Mouse (Mus musculus) spleen, adult 2 months (tissue): ENCODE measurements at regions not wholly inside any gene's neighbourhood (a gene's known extent, or its start where the extent isn't known, plus 50 kb on each side); places are given as distances from the start of the nearest gene placed in this dataset.

ENCODE experiments used
- CTCF ChIP-seq: fragments of 200-500 bp; IDR thresholded peaks from 2 replicates; pipeline ENCODE4 v1.5.1; 2011; ENCODE audit warnings: mild to moderate bottlenecking, inconsistent platforms; ENCODE audit not compliant: insufficient read depth, insufficient read length, insufficient replicate concordance; ENCODE audit errors: extremely low read depth
- POLR2A ChIP-seq: fragments of 200-500 bp; IDR thresholded peaks from 2 replicates; pipeline ENCODE4 v1.6.1; 2011; ENCODE audit warnings: low read depth, low read length, inconsistent platforms

DNA sequence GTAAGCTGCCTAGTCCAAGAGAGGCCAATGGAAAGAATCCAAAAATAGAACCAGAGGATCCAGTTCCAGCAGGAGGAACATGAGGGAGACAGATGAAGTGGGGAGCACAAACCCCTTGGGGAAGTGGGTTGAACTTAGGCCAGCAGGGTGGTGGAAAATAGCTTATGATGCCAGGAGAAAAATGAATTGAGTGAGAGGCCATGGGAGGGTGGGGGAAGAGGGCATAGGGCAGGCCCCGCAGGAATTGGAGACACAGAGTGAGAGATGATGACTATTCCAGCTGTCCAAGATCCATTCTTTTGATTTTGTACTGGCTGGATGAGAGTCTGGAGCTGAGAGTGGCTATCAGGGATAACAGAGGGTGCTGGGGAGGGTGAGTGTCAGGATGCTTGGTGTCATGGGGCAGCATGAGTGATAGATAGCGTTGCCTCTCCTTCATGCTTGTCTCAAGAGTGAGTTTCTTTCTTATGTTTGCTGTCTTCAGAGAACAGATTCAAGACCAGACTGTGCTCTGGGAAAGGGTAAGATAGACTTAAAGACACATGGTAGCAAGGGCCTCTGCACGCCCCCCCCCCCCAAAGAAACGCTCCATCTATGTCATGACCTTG lies 90.3 kb upstream of the Tnp1 start:
- no peak for TF ChIP-seq POLR2A
- no peak for TF ChIP-seq CTCF
